Mouse (Mus musculus): ENCODE measurements around the gene Rpl27.

GRCm38 (mm10) chr11:101420148-101420547 is 21.9 kb upstream of the Rpl27 start:
- TF ChIP-seq CTCF (IDR thresholded peaks at IDR 0.05; ENCODE audit: borderline replicate concordance, insufficient read depth, low read length) (no peak), POLR2A (IDR thresholded peaks at IDR 0.05; ENCODE audit: low read depth, low read length) (no peak)

Data from embryonic fibroblast, embryonic 13.5 days (primary cell).